ENCODE assay signal across 29 mouse cellular contexts in the genomic region with DNA sequence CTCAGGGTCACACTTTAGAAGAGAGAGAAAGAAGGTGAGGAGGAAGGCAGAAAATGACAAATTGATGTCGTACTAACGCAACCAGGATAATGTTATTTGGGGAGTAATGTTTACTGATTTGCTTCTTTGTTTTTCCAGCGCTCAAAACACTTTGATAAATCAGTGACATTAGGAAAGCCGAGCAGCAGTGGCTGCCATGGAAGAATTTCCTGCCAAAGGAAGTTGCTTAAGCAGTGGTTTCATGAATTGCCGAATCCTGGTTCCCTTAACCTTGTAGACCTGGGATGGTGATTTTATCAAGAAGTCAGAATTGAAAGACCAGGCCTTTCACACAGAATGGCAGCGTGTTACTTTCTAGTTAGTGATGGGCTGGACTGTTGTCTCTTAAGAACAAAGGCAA. TPM values are rescaled to one million over a fixed set of nuclear protein-coding genes. Genes with fewer than 3 reads are reported as not detected.
DNase-seq lines count a peak whose midpoint lies in the region; ATAC-seq and TF ChIP-seq lines count a peak whose summit lies in the region.
"Had no signal": no experiment of that assay in that cellular context is flagged by ENCODE, and none has a peak within 500 bp of the region (broad histone marks: within the 10 kb centered on the region; RNA-seq: fewer than 3 reads in every experiment).

No protein-coding gene starts in this region.

- H3K4me2 ChIP-seq in liver, embryonic 11.5 days, result no peak overlapping the region
- H3K4me2 ChIP-seq: embryonic facial prominence, embryonic 12.5 days; hindbrain, embryonic 14.5 days; kidney, embryonic 15.5 days; limb, embryonic 13.5 days; liver, embryonic 13.5 days; midbrain, embryonic 13.5 days; neural tube, embryonic 13.5 days; stomach, embryonic 15.5 days had no signal

- ATAC-seq in liver, embryonic 11.5 days (replicated peaks; ENCODE audit: low FRiP score), result no peak
- ATAC-seq in granulocyte monocyte progenitor cell, adult 5-6 weeks (replicated peaks; ENCODE audit: poor library complexity, severe bottlenecking), result peak; percentile 48; the same call in 1 of the 2 replicates
- ATAC-seq: forebrain, embryonic 14.5 days; intestine, postnatal 0 days; midbrain, embryonic 13.5 days had no signal

- H3K36me3 ChIP-seq in liver, adult 2 months (ENCODE audit: control insufficient read depth, insufficient read depth, low read length), result peaks cover 3% of the 10 kb centered on the region; the same call in 1 of the 2 replicates
- H3K36me3 ChIP-seq in liver, embryonic 11.5 days (ENCODE audit: control insufficient read depth, insufficient read depth, low read length), result no peaks in the 10 kb centered on the region; the same call in 1 of the 2 replicates

- H3K4me1 ChIP-seq in liver, adult 2 months (ENCODE audit: control insufficient read depth, insufficient read depth, low read length), result peaks cover 8% of the 10 kb centered on the region
- no peaks in the 10 kb centered on the region for H3K4me1 ChIP-seq in liver, embryonic 11.5 days (replicated peaks; ENCODE audit: control insufficient read depth, insufficient read depth, low read length)
- H3K4me1 ChIP-seq: embryonic facial prominence, embryonic 12.5 days; heart, embryonic 10.5 days; limb, embryonic 13.5 days; liver, embryonic 13.5 days; stomach, embryonic 15.5 days had no signal

- no peak overlapping the region for H3K27ac ChIP-seq in liver, adult 2 months (replicated peaks; ENCODE audit: insufficient read depth, low read depth, low read length)
- H3K27ac ChIP-seq in liver, embryonic 11.5 days (ENCODE audit: low read depth, low read length), result no peak overlapping the region
- H3K27ac ChIP-seq: embryonic facial prominence, embryonic 12.5 days; heart, embryonic 10.5 days; hindbrain, embryonic 14.5 days; kidney, embryonic 15.5 days; limb, embryonic 13.5 days; liver, embryonic 13.5 days; midbrain, embryonic 13.5 days; neural tube, embryonic 13.5 days; stomach, embryonic 15.5 days had no signal

- intact Hi-C loops in heart, postnatal 36 days (cut with DNase I), result no loop called here

- no peaks in the 10 kb centered on the region for H3K9me3 ChIP-seq in liver, embryonic 11.5 days (ENCODE audit: control insufficient read depth, low read length)
- H3K9me3 ChIP-seq: embryonic facial prominence, embryonic 12.5 days; heart, embryonic 10.5 days; kidney, embryonic 15.5 days; limb, embryonic 13.5 days; liver, embryonic 13.5 days; megakaryocyte, embryonic 14.5 days; midbrain, embryonic 13.5 days; neural tube, embryonic 13.5 days; stomach, embryonic 15.5 days had no signal

- H3K4me3 ChIP-seq in liver, adult 2 months (ENCODE audit: insufficient read depth, low read depth, low read length), result no peak overlapping the region
- no peak overlapping the region for H3K4me3 ChIP-seq in liver, embryonic 11.5 days (ENCODE audit: low read depth, low read length)
- H3K4me3 ChIP-seq: embryonic facial prominence, embryonic 12.5 days; heart, embryonic 10.5 days; kidney, embryonic 15.5 days; limb, embryonic 13.5 days; liver, embryonic 13.5 days; megakaryocyte, embryonic 14.5 days; midbrain, embryonic 13.5 days; neural tube, embryonic 13.5 days; stomach, embryonic 15.5 days had no signal

- WGBS in liver, adult 2 months, result 17% methylated on average over 6 of the region's 6 CpGs
- 66% methylated on average over 6 of the region's 6 CpGs for WGBS in liver, embryonic 11.5 days

- peak; percentile 58 for DNase-seq in heart, adult 11 months
- no peak for DNase-seq in heart, postnatal 36 days
- DNase-seq in liver, adult 2 months (ENCODE audit: extremely low read depth, low read depth, low spot score), result peak; percentile 65
- no peak for DNase-seq in liver, embryonic 11.5 days (ENCODE audit: low spot score)
- no peak for DNase-seq in right cerebral cortex, postnatal 4 days
- no peak for DNase-seq in yolk sac, embryonic 10.5 days (ENCODE audit: low spot score)
- DNase-seq: B cell, adult 2 months; cerebellum, adult 9-10 months; cerebellum, postnatal 36 days; embryo, embryonic 11 days; gastrocnemius, postnatal 25 days; kidney, postnatal 4 days; liver, embryonic 13.5 days; lung, adult 2 months; lung, postnatal 10 days; retina, postnatal 1 day; right cerebral cortex, postnatal 14 days had no signal

- no peak for TF ChIP-seq CTCF in liver, adult 2 months (IDR thresholded peaks at IDR 0.05; ENCODE audit: low read depth, low read length)

- no peaks in the 10 kb centered on the region for H3K27me3 ChIP-seq in liver, adult 2 months (ENCODE audit: control insufficient read depth, insufficient read depth, low read length)
- no peaks in the 10 kb centered on the region for H3K27me3 ChIP-seq in liver, embryonic 11.5 days (replicated peaks; ENCODE audit: control insufficient read depth, insufficient read depth, low read length)
- H3K27me3 ChIP-seq: embryonic facial prominence, embryonic 12.5 days; kidney, embryonic 15.5 days; limb, embryonic 13.5 days; liver, embryonic 13.5 days; megakaryocyte, embryonic 14.5 days; midbrain, embryonic 13.5 days; neural tube, embryonic 13.5 days; stomach, embryonic 15.5 days had no signal

- TF ChIP-seq POLR2A in liver, adult 2 months (IDR thresholded peaks at IDR 0.05; ENCODE audit: extremely low read depth, insufficient read depth, low read length), result no peak

- no peak overlapping the region for H3K9ac ChIP-seq in liver, adult 2 months (ENCODE audit: low read depth, low read length)
- no peak overlapping the region for H3K9ac ChIP-seq in liver, embryonic 11.5 days (ENCODE audit: low read depth, low read length)
- H3K9ac ChIP-seq: embryonic facial prominence, embryonic 12.5 days; hindbrain, embryonic 14.5 days; kidney, embryonic 15.5 days; limb, embryonic 13.5 days; liver, embryonic 13.5 days; midbrain, embryonic 13.5 days; neural tube, embryonic 13.5 days; stomach, embryonic 15.5 days had no signal

- H3K79me2 ChIP-seq in liver, adult 2 months (ENCODE audit: control insufficient read depth, insufficient read depth, low read length), result no peaks in the 10 kb centered on the region

RNA-seq across cellular contexts. Expression of gene Fbxl4, which starts 23.3 kb away (rescaled TPM):
- 10 to 100 TPM in 1 of 2 experiments, 1 to 10 TPM in 1; 9.5 to 11.3 TPM for total RNA-seq in heart, postnatal 36 days (2021)
- total RNA-seq in liver, adult 2 months (2014; rRNA removed), result 21.9 and 24.0 TPM in 2 replicates
- 16.0 and 16.6 TPM in 2 replicates for polyA plus RNA-seq in liver, adult 2 months (2012; rRNA removed)
- polyA plus RNA-seq in liver, embryonic 11.5 days (2014; fragmentation: Nextera tagmentation; extraction: Ambion mirVana), result 8.5 and 10.7 TPM in 2 replicates
- total RNA-seq in granulocyte monocyte progenitor cell, adult 5-6 weeks (2014; fragmentation: Nextera tagmentation), result 6.0 and 10.6 TPM in 2 replicates
- total RNA-seq in granulocyte monocyte progenitor cell, adult 5-6 weeks (2017), result 6.6 and 7.5 TPM in 2 replicates

Comparison
In these comparisons a context has a peak if more than half of its experiments do, and no peak if none do; other contexts are left out.
1. DNase-seq: peak in heart, adult 11 months (single experiment) and liver, adult 2 months (single experiment); none in heart, postnatal 36 days (0 of 2), liver, embryonic 11.5 days (single experiment), right cerebral cortex, postnatal 4 days (single experiment) and yolk sac, embryonic 10.5 days (single experiment).